Mouse (Mus musculus): ENCODE data around the gene Siah1a. TPM values are rescaled to one million over a fixed set of nuclear protein-coding genes. Genes with fewer than 3 reads are reported as not detected.

The Siah1a gene
- polyA plus RNA-seq (2014; fragmentation: Illumina TruSeq; extraction: RNeasy Lipid Tissue Mini Kit (QIAGEN cat#74804); ENCODE audit: low read depth, low replicate concordance) = 49.4 TPM

DNA sequence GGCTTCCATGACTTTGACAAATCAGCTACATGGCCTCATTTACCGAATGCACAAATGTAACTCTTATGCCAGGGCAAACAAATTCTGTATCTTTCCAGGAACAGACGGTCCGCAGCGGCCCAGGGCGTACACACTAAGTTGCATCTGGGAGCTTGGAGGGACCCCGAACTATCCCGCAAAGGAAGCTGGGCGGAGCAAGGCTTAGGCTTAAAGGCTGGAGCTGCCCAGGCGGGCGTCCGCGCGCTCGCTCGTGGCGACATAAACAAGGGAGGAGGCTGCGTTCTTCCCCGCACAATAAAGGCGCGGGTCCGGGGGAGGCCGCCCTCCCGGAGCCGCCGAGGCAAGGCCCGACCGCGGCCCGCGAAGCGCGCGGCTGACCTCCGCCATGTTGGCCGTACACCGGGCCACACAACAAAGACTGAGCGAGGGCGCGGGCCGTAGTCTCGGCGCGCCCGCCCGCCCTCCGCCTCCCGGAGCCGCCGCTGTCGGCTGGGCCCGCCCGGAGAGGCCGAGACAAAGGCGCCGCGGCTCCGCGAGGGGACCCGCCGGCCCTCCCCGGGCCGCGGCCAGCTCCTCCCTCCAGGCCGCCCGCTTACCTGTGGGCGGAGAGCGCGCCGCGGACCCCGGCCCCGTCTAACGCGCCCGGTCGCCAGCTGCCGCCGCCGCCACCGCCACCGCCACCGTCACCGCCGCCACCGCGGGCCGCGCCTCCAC, at the start of gene Siah1a, which contains the start of gene Gm10638:
Gene Siah1a (minus strand): TSS at position 714 of the 714 bp plus-strand sequence.
Gene Gm10638 (plus strand): TSS at position 479 of the 714 bp plus-strand sequence.

Other genes starting within 250 kb of the Siah1a start
- gene Abcc12, start 165.2 kb downstream of the Siah1a start, polyA plus RNA-seq (2014; fragmentation: Illumina TruSeq; extraction: RNeasy Lipid Tissue Mini Kit (QIAGEN cat#74804); ENCODE audit: low read depth, low replicate concordance) = not detected
- 59.6 TPM for gene Lonp2, start 121.9 kb downstream of the Siah1a start, polyA plus RNA-seq (2014; fragmentation: Illumina TruSeq; extraction: RNeasy Lipid Tissue Mini Kit (QIAGEN cat#74804); ENCODE audit: low read depth, low replicate concordance)
- gene Gm10638, start 235 bp downstream of the Siah1a start, polyA plus RNA-seq (2014; fragmentation: Illumina TruSeq; extraction: RNeasy Lipid Tissue Mini Kit (QIAGEN cat#74804); ENCODE audit: low read depth, low replicate concordance) = not detected
- gene N4bp1, start 139.3 kb upstream of the Siah1a start, polyA plus RNA-seq (2014; fragmentation: Illumina TruSeq; extraction: RNeasy Lipid Tissue Mini Kit (QIAGEN cat#74804); ENCODE audit: low read depth, low replicate concordance) = 23.2 TPM